Mouse (Mus musculus) olfactory bulb, adult 2 months (tissue): ENCODE measurements around the gene Dnah10.

Experiments
- CTCF ChIP-seq: fragments of 200-500 bp; IDR thresholded peaks from 2 replicates; pipeline ENCODE4 v1.5.1; 2012; ENCODE audit warnings: low read depth, mild to moderate bottlenecking, low read length, moderate library complexity; ENCODE audit not compliant: insufficient read depth
- POLR2A ChIP-seq: fragments of 200-500 bp; IDR thresholded peaks from 2 replicates; pipeline ENCODE4 v1.6.1; 2012; ENCODE audit warnings: mild to moderate bottlenecking, low read depth, low read length, moderate library complexity; ENCODE audit not compliant: insufficient read depth

DNA sequence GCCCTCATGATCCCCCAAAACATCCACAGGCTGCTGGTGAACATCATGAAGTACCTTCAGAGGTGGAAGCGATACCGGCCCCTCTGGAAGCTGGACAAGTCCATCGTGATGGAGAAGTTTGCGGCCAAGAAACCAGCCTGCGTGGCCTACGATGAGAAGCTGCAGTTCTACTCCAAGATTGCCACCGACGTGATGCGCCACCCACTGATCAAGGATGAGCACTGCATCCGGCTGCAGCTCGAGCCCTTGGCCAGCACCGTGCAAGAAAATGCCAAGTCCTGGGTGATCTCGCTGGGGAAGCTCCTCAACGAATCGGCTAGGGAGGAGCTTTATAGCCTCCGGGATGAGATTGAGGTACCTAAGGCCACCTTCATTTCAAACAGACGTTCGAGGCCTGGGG, 36.1 kb downstream of the Dnah10 start:
- TF ChIP-seq CTCF (no peak), POLR2A (no peak)
